Mouse (Mus musculus) embryonic fibroblast, embryonic 13.5 days (primary cell): ENCODE measurements around the gene App.

Experiments
- CTCF ChIP-seq: IDR thresholded peaks from 2 replicates; pipeline ENCODE4 v1.5.1; 2011; ENCODE audit warnings: mild to moderate bottlenecking, control low read depth, low read length, moderate library complexity, borderline replicate concordance; ENCODE audit not compliant: insufficient read depth
- POLR2A ChIP-seq: IDR thresholded peaks from 2 replicates; pipeline ENCODE4 v1.6.1; 2011; ENCODE audit warnings: low read depth, mild to moderate bottlenecking, control low read depth, low read length, moderate library complexity

DNA sequence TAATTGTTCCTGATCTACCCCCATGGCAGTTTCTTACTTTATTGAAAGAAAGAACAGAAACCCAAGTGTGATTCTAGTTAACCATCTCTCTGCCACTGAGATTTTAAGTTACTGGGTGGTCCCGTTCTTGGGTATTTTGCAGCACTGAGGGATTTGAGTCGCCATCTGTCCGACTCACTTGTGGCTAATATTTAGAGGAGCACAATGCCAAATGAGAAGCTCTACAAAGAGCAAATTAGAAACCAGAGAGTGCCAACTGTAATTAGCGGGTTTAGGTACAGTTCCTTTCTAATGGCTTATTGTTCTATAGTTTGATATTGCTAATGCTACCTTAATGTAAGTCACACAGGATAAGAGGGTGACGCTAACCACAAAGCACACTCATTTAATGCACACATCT is 161.4 kb downstream of the App start:
- no peak for TF ChIP-seq POLR2A
- no peak for TF ChIP-seq CTCF
